Mouse (Mus musculus): ENCODE data around the gene Tmem121.

DNA sequence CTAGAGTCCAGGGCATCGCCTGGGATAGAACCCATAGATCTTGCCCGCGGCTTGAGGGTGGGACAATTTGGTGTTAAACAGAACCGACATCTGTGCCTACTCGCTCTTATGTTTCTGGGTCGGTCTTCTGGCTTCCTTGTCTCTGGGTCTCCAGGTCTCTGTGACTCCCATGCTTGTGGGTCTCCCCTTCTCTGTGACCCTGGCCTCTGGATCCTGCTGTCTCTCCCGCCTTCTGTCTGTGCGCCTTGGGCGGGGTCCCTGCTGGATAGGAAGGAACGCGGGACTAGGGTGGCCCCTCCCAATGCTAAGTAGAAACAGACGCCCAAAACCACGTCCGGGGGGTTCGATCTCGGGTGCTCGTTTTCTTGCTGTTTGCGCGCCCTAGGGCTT is 33.5 kb upstream of the Tmem121 start:
- no peak for TF ChIP-seq CTCF (IDR thresholded peaks at IDR 0.05; ENCODE audit: borderline replicate concordance, insufficient read depth, low read length)
- TF ChIP-seq POLR2A (IDR thresholded peaks at IDR 0.05; ENCODE audit: low read depth, low read length): no peak

Measured in embryonic fibroblast, embryonic 13.5 days (primary cell).